Mouse (Mus musculus): ENCODE measurements at regions not wholly inside any gene's neighbourhood (a gene's known extent, or its start where the extent isn't known, plus 50 kb on each side); places are given as distances from the start of the nearest gene placed in this dataset.

DNA sequence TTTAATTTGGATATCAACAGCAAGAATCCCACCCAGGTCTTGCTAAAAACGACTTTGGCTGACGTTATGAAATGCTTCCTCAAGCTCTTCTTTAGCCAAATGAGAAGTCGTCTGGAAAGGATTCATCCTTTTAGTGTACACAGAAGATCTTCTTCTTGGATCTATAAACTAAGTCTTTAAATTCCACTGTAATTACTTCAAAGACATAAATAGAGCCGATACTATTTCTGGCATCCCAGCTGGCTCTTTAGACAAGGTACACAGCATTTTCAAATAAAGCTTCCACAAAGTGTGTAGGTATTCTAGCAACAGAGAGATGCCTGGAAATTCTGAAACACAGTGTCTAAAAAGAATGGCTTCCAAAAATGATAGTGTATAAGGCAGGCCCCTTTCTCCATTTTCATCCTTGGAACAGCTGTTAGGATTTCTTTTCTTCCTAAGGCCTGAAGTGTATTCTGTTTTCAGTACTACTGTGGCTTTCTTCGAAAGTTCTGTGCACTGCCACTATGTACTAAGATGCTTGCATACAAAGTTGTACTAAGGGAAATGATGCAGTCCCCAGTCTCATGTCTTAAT lies 371.4 kb downstream of the Inhba start:
- Histone ChIP-seq H3K27ac (ENCODE audit: low read depth, low read length) (no peak overlapping the region), H3K27me3 (replicated peaks; ENCODE audit: control insufficient read depth, insufficient read depth, low read length) (no peaks in the 10 kb centered on the region), H3K4me1 (ENCODE audit: control insufficient read depth, insufficient read depth, low read length) (no peaks in the 10 kb centered on the region), H3K36me3 (ENCODE audit: control insufficient read depth, insufficient read depth, low read length) (no peaks in the 10 kb centered on the region), H3K4me2 (ENCODE audit: low read length) (no peak overlapping the region), H3K9ac (ENCODE audit: low read length) (no peak overlapping the region), H3K9me3 (replicated peaks; ENCODE audit: control insufficient read depth, low read length) (no peaks in the 10 kb centered on the region), H3K4me3 (ENCODE audit: low read depth, low read length) (no peak overlapping the region)
- DNase-seq (ENCODE audit: low spot score) (no peak), ATAC-seq (no peak)
- WGBS = 87% methylated on average over 5 of the region's 5 CpGs

DNA sequence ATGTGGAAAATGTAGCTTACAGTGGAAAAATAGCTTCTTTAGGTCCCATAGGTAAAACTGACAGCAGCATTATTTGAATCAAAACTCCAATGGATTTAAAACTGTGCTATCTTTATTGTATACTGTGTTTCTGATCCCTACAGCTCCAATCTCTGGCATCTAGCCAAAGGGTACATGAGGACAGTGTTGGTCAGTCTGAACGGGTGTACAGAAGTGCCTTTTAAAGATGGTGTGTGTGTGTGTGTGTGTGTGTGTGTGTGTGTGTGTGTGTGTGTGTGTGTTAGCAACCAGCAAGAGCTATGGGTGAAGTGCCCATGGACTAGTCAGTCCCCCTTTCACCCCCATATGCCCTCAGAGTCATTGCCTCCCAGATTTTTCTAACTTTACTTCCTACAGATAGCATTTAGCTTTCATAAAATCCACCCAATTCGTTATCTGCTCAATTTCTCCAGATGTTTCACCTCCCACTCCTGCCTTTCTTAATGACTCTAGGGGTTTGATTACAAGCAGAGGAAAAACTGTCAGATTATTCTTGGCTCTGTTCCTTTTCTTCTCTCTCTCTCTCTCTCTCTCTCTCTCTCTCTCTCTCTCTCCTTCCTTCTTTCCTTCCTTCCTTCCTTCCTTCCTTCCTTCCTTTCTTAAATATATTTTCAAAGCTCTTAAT lies 404.8 kb downstream of the Inhba start:
- no peak overlapping the region for H3K9ac ChIP-seq (ENCODE audit: low read length)
- no peaks in the 10 kb centered on the region for H3K9me3 ChIP-seq (replicated peaks; ENCODE audit: control insufficient read depth, low read length)
- no peak overlapping the region for H3K4me3 ChIP-seq (ENCODE audit: low read depth, low read length)
- no peak overlapping the region for H3K27ac ChIP-seq (ENCODE audit: low read depth, low read length)
- H3K36me3 ChIP-seq (ENCODE audit: control insufficient read depth, insufficient read depth, low read length) = no peaks in the 10 kb centered on the region
- H3K27me3 ChIP-seq (replicated peaks; ENCODE audit: control insufficient read depth, insufficient read depth, low read length) = no peaks in the 10 kb centered on the region
- H3K4me2 ChIP-seq (ENCODE audit: low read length) = no peak overlapping the region
- no peaks in the 10 kb centered on the region for H3K4me1 ChIP-seq (ENCODE audit: control insufficient read depth, insufficient read depth, low read length)
- 59% methylated on average over 2 of the region's 2 CpGs for WGBS
- DNase-seq (ENCODE audit: low spot score) = peak; percentile 4
- ATAC-seq = no peak

GRCm38 (mm10) chr13:16424147-16424546 lies 412.5 kb downstream of the Inhba start:
- Histone ChIP-seq H3K27ac (ENCODE audit: low read depth, low read length) (no peak overlapping the region), H3K4me1 (ENCODE audit: control insufficient read depth, insufficient read depth, low read length) (no peaks in the 10 kb centered on the region), H3K27me3 (replicated peaks; ENCODE audit: control insufficient read depth, insufficient read depth, low read length) (no peaks in the 10 kb centered on the region), H3K9ac (ENCODE audit: low read length) (no peak overlapping the region), H3K36me3 (ENCODE audit: control insufficient read depth, insufficient read depth, low read length) (no peaks in the 10 kb centered on the region), H3K4me2 (ENCODE audit: low read length) (no peak overlapping the region), H3K4me3 (ENCODE audit: low read depth, low read length) (no peak overlapping the region), H3K9me3 (replicated peaks; ENCODE audit: control insufficient read depth, low read length) (no peaks in the 10 kb centered on the region)
- DNase-seq (ENCODE audit: low spot score) (no peak), ATAC-seq (no peak)
- WGBS = 84% methylated on average over 2 of the region's 2 CpGs

- Histone ChIP-seq H3K27ac (ENCODE audit: low read depth, low read length) (no peak overlapping the region), H3K9ac (ENCODE audit: low read length) (no peak overlapping the region), H3K4me3 (ENCODE audit: low read depth, low read length) (no peak overlapping the region), H3K27me3 (replicated peaks; ENCODE audit: control insufficient read depth, insufficient read depth, low read length) (no peaks in the 10 kb centered on the region), H3K4me2 (ENCODE audit: low read length) (no peak overlapping the region), H3K4me1 (ENCODE audit: control insufficient read depth, insufficient read depth, low read length) (no peaks in the 10 kb centered on the region), H3K9me3 (replicated peaks; ENCODE audit: control insufficient read depth, low read length) (no peaks in the 10 kb centered on the region), H3K36me3 (ENCODE audit: control insufficient read depth, insufficient read depth, low read length) (no peaks in the 10 kb centered on the region)
- 74% methylated on average over 2 of the region's 2 CpGs for WGBS
- ATAC-seq (peak; percentile 83), DNase-seq (ENCODE audit: low spot score) (peak; percentile 70)
Measured at GRCm38 (mm10) chr13:16435436-16435835, 423.8 kb downstream of the Inhba start.

- H3K27me3 ChIP-seq (replicated peaks; ENCODE audit: control insufficient read depth, insufficient read depth, low read length) = no peaks in the 10 kb centered on the region
- H3K27ac ChIP-seq (ENCODE audit: low read depth, low read length) = no peak overlapping the region
- no peak overlapping the region for H3K4me2 ChIP-seq (ENCODE audit: low read length)
- H3K4me3 ChIP-seq (ENCODE audit: low read depth, low read length) = no peak overlapping the region
- DNase-seq (ENCODE audit: low spot score) = no peak
- H3K4me1 ChIP-seq (ENCODE audit: control insufficient read depth, insufficient read depth, low read length) = no peaks in the 10 kb centered on the region
- no peaks in the 10 kb centered on the region for H3K36me3 ChIP-seq (ENCODE audit: control insufficient read depth, insufficient read depth, low read length)
- no peak overlapping the region for H3K9ac ChIP-seq (ENCODE audit: low read length)
- no peaks in the 10 kb centered on the region for H3K9me3 ChIP-seq (replicated peaks; ENCODE audit: control insufficient read depth, low read length)
- no peak for ATAC-seq
Measured at GRCm38 (mm10) chr13:16453234-16453633, 441.6 kb downstream of the Inhba start.

- DNase-seq (ENCODE audit: low spot score) (no peak), ATAC-seq (no peak)
- Histone ChIP-seq H3K27ac (ENCODE audit: low read depth, low read length) (no peak overlapping the region), H3K9ac (ENCODE audit: low read length) (no peak overlapping the region), H3K4me2 (ENCODE audit: low read length) (no peak overlapping the region), H3K9me3 (replicated peaks; ENCODE audit: control insufficient read depth, low read length) (no peaks in the 10 kb centered on the region), H3K4me3 (ENCODE audit: low read depth, low read length) (no peak overlapping the region), H3K36me3 (ENCODE audit: control insufficient read depth, insufficient read depth, low read length) (no peaks in the 10 kb centered on the region), H3K4me1 (ENCODE audit: control insufficient read depth, insufficient read depth, low read length) (no peaks in the 10 kb centered on the region), H3K27me3 (replicated peaks; ENCODE audit: control insufficient read depth, insufficient read depth, low read length) (no peaks in the 10 kb centered on the region)
- WGBS = 74% methylated on average over 2 of the region's 2 CpGs
Measured at GRCm38 (mm10) chr13:16459743-16460142, 448.1 kb downstream of the Inhba start.

DNA sequence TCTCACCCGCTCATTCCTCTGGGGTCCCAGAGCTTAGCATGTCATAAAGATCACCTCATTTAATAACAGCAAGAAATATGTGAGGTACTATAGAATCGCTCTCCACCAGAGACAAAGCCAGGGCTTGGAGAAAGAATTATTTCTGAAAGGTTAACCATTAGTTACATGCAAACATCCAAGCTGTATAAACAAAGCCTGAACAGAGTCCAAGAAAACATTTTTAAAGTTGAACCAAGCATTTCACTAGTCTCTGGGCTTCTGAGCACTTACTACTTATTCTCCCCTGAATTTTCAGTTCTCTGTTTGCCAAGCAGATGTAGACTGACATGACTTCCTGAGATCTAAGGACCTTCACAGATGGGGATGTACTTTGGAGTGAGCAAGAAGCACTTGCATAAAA lies 450.0 kb downstream of the Inhba start:
- H3K4me2 ChIP-seq (ENCODE audit: low read length) = no peak overlapping the region
- H3K4me1 ChIP-seq (ENCODE audit: control insufficient read depth, insufficient read depth, low read length) = no peaks in the 10 kb centered on the region
- H3K9me3 ChIP-seq (replicated peaks; ENCODE audit: control insufficient read depth, low read length) = no peaks in the 10 kb centered on the region
- ATAC-seq (no peak), DNase-seq (ENCODE audit: low spot score) (no peak)
- no peaks in the 10 kb centered on the region for H3K36me3 ChIP-seq (ENCODE audit: control insufficient read depth, insufficient read depth, low read length)
- no peaks in the 10 kb centered on the region for H3K27me3 ChIP-seq (replicated peaks; ENCODE audit: control insufficient read depth, insufficient read depth, low read length)
- no peak overlapping the region for H3K27ac ChIP-seq (ENCODE audit: low read depth, low read length)
- H3K9ac ChIP-seq (ENCODE audit: low read length) = no peak overlapping the region
- no peak overlapping the region for H3K4me3 ChIP-seq (ENCODE audit: low read depth, low read length)
- 93% methylated on average over 2 of the region's 2 CpGs for WGBS

GRCm38 (mm10) chr13:16464823-16465222 lies 453.2 kb downstream of the Inhba start:
- ATAC-seq (no peak), DNase-seq (ENCODE audit: low spot score) (no peak)
- H3K36me3 ChIP-seq (ENCODE audit: control insufficient read depth, insufficient read depth, low read length) = no peaks in the 10 kb centered on the region
- H3K4me3 ChIP-seq (ENCODE audit: low read depth, low read length) = no peak overlapping the region
- H3K4me1 ChIP-seq (ENCODE audit: control insufficient read depth, insufficient read depth, low read length) = no peaks in the 10 kb centered on the region
- no peaks in the 10 kb centered on the region for H3K9me3 ChIP-seq (replicated peaks; ENCODE audit: control insufficient read depth, low read length)
- H3K27ac ChIP-seq (ENCODE audit: low read depth, low read length) = no peak overlapping the region
- H3K27me3 ChIP-seq (replicated peaks; ENCODE audit: control insufficient read depth, insufficient read depth, low read length) = no peaks in the 10 kb centered on the region
- H3K4me2 ChIP-seq (ENCODE audit: low read length) = no peak overlapping the region
- H3K9ac ChIP-seq (ENCODE audit: low read length) = no peak overlapping the region
- 29% methylated on average over 1 of the region's 1 CpGs for WGBS

GRCm38 (mm10) chr13:16465317-16465716 lies 453.7 kb downstream of the Inhba start:
- Histone ChIP-seq H3K27me3 (replicated peaks; ENCODE audit: control insufficient read depth, insufficient read depth, low read length) (no peaks in the 10 kb centered on the region), H3K4me1 (ENCODE audit: control insufficient read depth, insufficient read depth, low read length) (no peaks in the 10 kb centered on the region), H3K27ac (ENCODE audit: low read depth, low read length) (no peak overlapping the region), H3K4me3 (ENCODE audit: low read depth, low read length) (no peak overlapping the region), H3K4me2 (ENCODE audit: low read length) (no peak overlapping the region), H3K9me3 (replicated peaks; ENCODE audit: control insufficient read depth, low read length) (no peaks in the 10 kb centered on the region), H3K9ac (ENCODE audit: low read length) (no peak overlapping the region), H3K36me3 (ENCODE audit: control insufficient read depth, insufficient read depth, low read length) (no peaks in the 10 kb centered on the region)
- DNase-seq (ENCODE audit: low spot score) (no peak), ATAC-seq (no peak)
- 6% methylated on average over 1 of the region's 1 CpGs for WGBS
